Mouse (Mus musculus) erythroblast, embryonic 14.5 days (primary cell): ENCODE data around the gene Gm9857. TPM values are rescaled to one million over a fixed set of nuclear protein-coding genes. Genes with fewer than 3 reads are reported as not detected.

Experiments
- H3K27me3 ChIP-seq: 2 replicates; pipeline ENCODE4 v1.6.1; 2012; ENCODE audit warnings: inconsistent platforms; ENCODE audit not compliant: control insufficient read depth
- H3K36me3 ChIP-seq: 2 replicates; pipeline ENCODE4 v1.6.1; 2012; ENCODE audit warnings: mild to moderate bottlenecking, inconsistent platforms; ENCODE audit not compliant: control insufficient read depth
- H3K4me1 ChIP-seq: 2 replicates; pipeline ENCODE4 v1.6.1; 2012; ENCODE audit warnings: inconsistent platforms; ENCODE audit not compliant: control insufficient read depth
- H3K4me3 ChIP-seq: replicated peaks from 2 replicates; pipeline ENCODE3; 2012; ENCODE audit warnings: moderate library complexity, mild to moderate bottlenecking, inconsistent platforms
- H3K9me3 ChIP-seq: 2 replicates; pipeline ENCODE4 v1.6.1; 2012; ENCODE audit warnings: low read length, inconsistent platforms, mixed read lengths; ENCODE audit not compliant: control insufficient read depth
- GATA1 ChIP-seq: IDR thresholded peaks from 2 replicates; pipeline ENCODE4 v1.6.1; 2012; ENCODE audit warnings: low read length, inconsistent platforms, mixed read lengths
- TAL1 ChIP-seq: IDR thresholded peaks from 3 replicates; pipeline ENCODE4 v1.6.1; 2012; ENCODE audit warnings: low read length, inconsistent platforms, mixed read lengths
- polyA plus RNA-seq: library from polyadenylated mRNA; stranded (reverse); fragments of >175 nt; gene quantifications from 2 replicates; pipeline ENCODE4 v1.2.3, GENCODE M21; 2012

Gm9857 gene
- polyA plus RNA-seq, 1 experiment = not detected

DNA sequence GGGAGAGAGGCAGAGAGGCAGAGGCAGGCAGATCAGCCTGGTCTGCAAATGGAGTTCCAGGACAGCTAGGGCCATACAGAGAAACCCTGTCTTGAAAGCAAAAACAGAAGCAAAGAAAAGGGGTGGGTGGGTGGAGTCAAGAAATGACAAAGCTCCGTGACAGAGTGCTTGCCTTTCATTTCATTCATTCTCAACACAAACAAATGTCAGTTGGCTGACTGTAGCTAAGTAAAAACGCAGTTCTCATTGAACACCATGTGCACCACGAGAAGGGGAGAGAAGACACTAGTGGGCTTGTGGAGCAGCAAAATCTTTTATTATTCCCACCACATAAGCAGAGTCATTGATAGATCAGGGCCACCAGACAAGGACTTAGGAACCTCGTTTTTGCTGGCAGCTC lies 23.4 kb downstream of the Gm9857 start:
- Histone ChIP-seq H3K4me3 (no peak overlapping the region), H3K4me1 (peaks cover 53% of the 10 kb centered on the region), H3K36me3 (no peaks in the 10 kb centered on the region), H3K9me3 (no peaks in the 10 kb centered on the region), H3K27me3 (no peaks in the 10 kb centered on the region)
- TF ChIP-seq GATA1 (no peak), TAL1 (no peak)

GRCm38 (mm10) chr3:108915999-108916398 lies 24.2 kb downstream of the Gm9857 start:
- Histone ChIP-seq H3K36me3 (no peaks in the 10 kb centered on the region), H3K4me3 (no peak overlapping the region), H3K27me3 (no peaks in the 10 kb centered on the region), H3K4me1 (peaks cover 44% of the 10 kb centered on the region), H3K9me3 (no peaks in the 10 kb centered on the region; the same call in 1 of the 2 replicates)
- no peak for TF ChIP-seq GATA1
- no peak for TF ChIP-seq TAL1

DNA sequence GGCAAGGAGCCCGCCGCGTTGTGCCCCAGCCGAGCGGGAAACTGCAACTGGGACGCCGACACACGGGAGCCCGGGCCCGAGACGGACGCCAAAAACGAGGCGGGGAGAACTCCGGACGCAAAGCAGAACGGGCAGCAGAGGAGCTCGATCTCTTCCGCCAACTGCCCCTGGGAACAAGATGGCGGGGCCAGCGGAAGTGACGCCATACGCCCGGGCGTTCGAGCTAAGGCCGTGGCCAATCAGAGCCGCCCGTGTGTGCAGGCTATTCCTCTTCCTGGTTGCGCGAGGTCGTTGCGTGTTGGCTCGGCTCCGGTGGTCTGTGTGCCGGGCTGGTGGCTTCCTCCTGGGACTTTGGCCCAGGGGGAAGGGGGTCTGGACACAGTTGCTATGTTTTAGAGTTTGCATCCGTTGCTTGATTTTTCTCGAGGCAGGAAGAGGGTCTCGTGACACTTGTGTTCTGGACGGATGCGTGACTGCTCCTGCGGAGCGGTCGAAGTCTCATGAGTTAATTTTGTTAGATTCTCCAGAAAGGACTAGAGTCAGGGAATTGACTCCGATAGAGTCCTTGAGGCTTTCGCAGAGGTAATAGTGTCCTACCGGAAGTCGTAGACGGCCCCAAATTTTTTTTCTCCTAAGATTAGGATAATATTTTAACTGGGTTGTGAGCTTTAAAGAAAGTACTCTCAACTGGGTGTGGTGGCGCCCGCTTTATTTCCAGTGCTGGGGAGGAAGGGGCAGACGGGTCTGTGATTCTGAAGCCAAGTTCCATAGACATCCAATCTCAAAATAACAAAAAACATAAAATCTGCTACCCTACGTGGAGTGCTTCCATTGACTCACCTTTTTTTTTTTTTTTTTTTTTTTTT lies 28.5 kb downstream of the Gm9857 start, which contains the start of gene Prpf38b:
TSS of gene Prpf38b (minus strand) at position 180 of the 866 bp plus-strand sequence.
- H3K4me1 ChIP-seq = peaks cover 31% of the 10 kb centered on the region
- H3K27me3 ChIP-seq = no peaks in the 10 kb centered on the region
- no peak for TF ChIP-seq GATA1
- no peak for TF ChIP-seq TAL1
- H3K36me3 ChIP-seq = peaks cover 28% of the 10 kb centered on the region
- peak within 1 kb of the TSS; percentile 87 for H3K4me3 ChIP-seq
- H3K9me3 ChIP-seq = no peaks in the 10 kb centered on the region; the same call in 1 of the 2 replicates

GRCm38 (mm10) chr3:108911081-108911547 lies 29.1 kb downstream of the Gm9857 start:
- peaks cover 24% of the 10 kb centered on the region for H3K4me1 ChIP-seq
- no peaks in the 10 kb centered on the region for H3K27me3 ChIP-seq
- H3K36me3 ChIP-seq = peaks cover 34% of the 10 kb centered on the region
- H3K9me3 ChIP-seq = no peaks in the 10 kb centered on the region; the same call in 1 of the 2 replicates
- H3K4me3 ChIP-seq = peak overlapping the region; percentile 87
- no peak for TF ChIP-seq GATA1
- no peak for TF ChIP-seq TAL1

- Histone ChIP-seq H3K27me3 (no peaks in the 10 kb centered on the region), H3K9me3 (no peaks in the 10 kb centered on the region; the same call in 1 of the 2 replicates), H3K4me3 (peak overlapping the region; percentile 87), H3K4me1 (peaks cover 23% of the 10 kb centered on the region), H3K36me3 (peaks cover 41% of the 10 kb centered on the region)
- TF ChIP-seq GATA1 (no peak), TAL1 (no peak)
Measured at GRCm38 (mm10) chr3:108910303-108911080, 29.8 kb downstream of the Gm9857 start.

DNA sequence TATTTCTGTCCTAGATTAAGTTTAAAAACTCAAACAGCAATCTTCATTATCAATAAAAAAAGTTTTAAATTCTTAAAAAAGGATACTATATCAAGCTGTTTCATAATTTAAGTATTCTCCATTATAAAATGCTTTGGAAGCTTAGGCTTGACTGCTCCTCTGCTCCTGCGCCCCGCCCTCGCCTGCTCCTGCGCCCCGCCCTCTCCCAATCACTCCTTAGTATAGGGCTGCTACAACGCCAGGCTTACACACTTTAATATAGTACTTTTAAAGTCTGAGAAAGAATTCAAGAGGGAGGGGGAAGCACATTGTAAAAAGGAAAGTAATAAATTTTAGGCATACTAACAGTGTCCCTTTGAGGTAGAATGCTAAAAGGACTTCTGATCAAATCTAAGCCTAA lies 37.3 kb downstream of the Gm9857 start:
- peaks cover 12% of the 10 kb centered on the region for H3K4me1 ChIP-seq
- H3K36me3 ChIP-seq = peaks cover 83% of the 10 kb centered on the region
- H3K4me3 ChIP-seq = no peak overlapping the region
- no peaks in the 10 kb centered on the region for H3K27me3 ChIP-seq
- no peaks in the 10 kb centered on the region for H3K9me3 ChIP-seq
- TF ChIP-seq GATA1 = no peak
- no peak for TF ChIP-seq TAL1

DNA sequence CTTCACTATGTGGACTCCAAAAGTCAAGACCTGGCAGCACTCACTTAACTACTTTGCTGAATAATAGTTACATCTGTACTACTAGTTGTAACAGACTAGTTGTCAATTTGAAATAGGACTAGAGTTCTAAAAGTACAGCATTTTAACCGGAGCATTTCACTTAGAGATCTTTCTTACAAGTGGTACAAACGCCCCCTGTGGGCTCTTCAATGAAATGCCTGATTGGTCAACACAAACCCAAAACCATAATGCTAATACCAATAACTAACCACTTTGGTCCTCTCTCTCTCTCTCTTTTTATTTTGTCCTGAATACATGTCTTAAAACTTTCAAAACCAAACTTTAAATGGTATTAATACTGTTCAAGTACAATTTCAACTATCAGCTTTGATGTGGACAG lies 38.2 kb downstream of the Gm9857 start:
- Histone ChIP-seq H3K36me3 (peaks cover 74% of the 10 kb centered on the region), H3K4me1 (peaks cover 12% of the 10 kb centered on the region), H3K4me3 (no peak overlapping the region)

GRCm38 (mm10) chr3:108900681-108901080 lies 39.6 kb downstream of the Gm9857 start:
- Histone ChIP-seq H3K27me3 (no peaks in the 10 kb centered on the region), H3K9me3 (no peaks in the 10 kb centered on the region), H3K4me1 (peaks cover 12% of the 10 kb centered on the region), H3K36me3 (peaks cover 60% of the 10 kb centered on the region), H3K4me3 (no peak overlapping the region)
- TF ChIP-seq GATA1 (no peak), TAL1 (no peak)

More for the DNA sequence above, 38.2 kb downstream of the Gm9857 start:
- Histone ChIP-seq H3K27me3 (no peaks in the 10 kb centered on the region), H3K9me3 (no peaks in the 10 kb centered on the region)
- TF ChIP-seq TAL1 (no peak), GATA1 (no peak)

DNA sequence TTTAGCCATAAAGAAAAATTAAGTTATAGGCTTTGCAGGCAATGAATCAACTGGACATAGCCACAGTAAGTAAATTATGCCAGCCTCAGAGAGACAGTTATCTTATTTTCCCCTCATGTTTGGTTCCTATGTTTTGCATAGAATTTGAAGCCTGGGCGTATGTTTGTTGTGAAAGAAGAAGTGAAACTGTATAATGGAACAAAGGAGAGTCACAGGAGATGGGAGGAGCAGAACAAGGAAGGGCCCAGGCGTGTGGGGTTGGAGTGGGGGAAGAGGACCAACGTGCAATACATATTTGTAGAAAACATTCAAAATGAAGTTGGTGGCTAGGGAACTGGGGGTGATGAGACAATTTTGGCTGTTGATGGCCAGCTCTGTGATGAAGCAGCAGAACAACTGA lies 40.1 kb downstream of the Gm9857 start:
- no peak overlapping the region for H3K4me3 ChIP-seq
- H3K27me3 ChIP-seq = no peaks in the 10 kb centered on the region
- H3K4me1 ChIP-seq = peaks cover 12% of the 10 kb centered on the region
- no peaks in the 10 kb centered on the region for H3K9me3 ChIP-seq
- H3K36me3 ChIP-seq = peaks cover 55% of the 10 kb centered on the region
- TF ChIP-seq GATA1 (no peak), TAL1 (no peak)
